8 mouse cellular contexts compared by ENCODE assay signal in genomic region chr8:84856434-84856833, GRCm38 (mm10). TPM values are rescaled to one million over a fixed set of nuclear protein-coding genes. Genes with fewer than 3 reads are reported as not detected.
DNase-seq lines count a peak whose midpoint lies in the region; ATAC-seq and TF ChIP-seq lines count a peak whose summit lies in the region.

No protein-coding gene starts in this region.

- peak overlapping the region; percentile 7; the same call in 1 of the 2 replicates for H3K4me2 ChIP-seq in lung, embryonic 14.5 days
- H3K4me2 ChIP-seq in forebrain, embryonic 13.5 days: peak overlapping the region; percentile 95
- H3K4me2 ChIP-seq in limb, embryonic 15.5 days: no peak overlapping the region
- H3K4me2 ChIP-seq in neural tube, embryonic 15.5 days: peak overlapping the region; percentile 90; the same call in 1 of the 2 replicates

- WGBS in lung, embryonic 14.5 days: 83% methylated on average over 3 of the region's 3 CpGs
- 93% methylated on average over 3 of the region's 3 CpGs for WGBS in forebrain, embryonic 13.5 days
- WGBS in limb, embryonic 15.5 days: 94% methylated on average over 3 of the region's 3 CpGs
- 98% methylated on average over 3 of the region's 3 CpGs for WGBS in neural tube, embryonic 15.5 days

- peaks cover 27% of the 10 kb centered on the region for H3K36me3 ChIP-seq in lung, embryonic 14.5 days (ENCODE audit: insufficient read depth)
- peaks cover 25% of the 10 kb centered on the region for H3K36me3 ChIP-seq in forebrain, embryonic 13.5 days (ENCODE audit: poor library complexity, severe bottlenecking)
- peaks cover 24% of the 10 kb centered on the region for H3K36me3 ChIP-seq in limb, embryonic 15.5 days
- H3K36me3 ChIP-seq in neural tube, embryonic 15.5 days: peaks cover 20% of the 10 kb centered on the region

- TF ChIP-seq CTCF in lung, embryonic 14.5 days (IDR thresholded peaks at IDR 0.05; ENCODE audit: low read depth): no peak

- ATAC-seq in lung, embryonic 14.5 days (ENCODE audit: insufficient read depth): peak; percentile 16; the same call in 1 of the 2 replicates
- peak; percentile 44; the same call in 1 of the 2 replicates for ATAC-seq in forebrain, embryonic 13.5 days
- ATAC-seq in limb, embryonic 15.5 days (ENCODE audit: insufficient number of reproducible peaks, low FRiP score, low TSS enrichment, low read depth): no peak
- ATAC-seq in neural tube, embryonic 15.5 days (ENCODE audit: low FRiP score): peak; percentile 29; the same call in 1 of the 2 replicates

- no peak overlapping the region for H3K27ac ChIP-seq in lung, embryonic 14.5 days (ENCODE audit: low read depth)
- H3K27ac ChIP-seq in forebrain, embryonic 13.5 days: no peak overlapping the region
- H3K27ac ChIP-seq in limb, embryonic 15.5 days: no peak overlapping the region
- H3K27ac ChIP-seq in neural tube, embryonic 15.5 days (replicated peaks): no peak overlapping the region

- H3K9me3 ChIP-seq in lung, embryonic 14.5 days (ENCODE audit: low read depth, low read length): no peaks in the 10 kb centered on the region
- H3K9me3 ChIP-seq in forebrain, embryonic 13.5 days (replicated peaks): no peaks in the 10 kb centered on the region
- H3K9me3 ChIP-seq in limb, embryonic 15.5 days: no peaks in the 10 kb centered on the region
- no peaks in the 10 kb centered on the region for H3K9me3 ChIP-seq in neural tube, embryonic 15.5 days (replicated peaks)

- H3K27me3 ChIP-seq in lung, embryonic 14.5 days (ENCODE audit: insufficient read depth, low read length): no peaks in the 10 kb centered on the region
- no peaks in the 10 kb centered on the region for H3K27me3 ChIP-seq in forebrain, embryonic 13.5 days
- no peaks in the 10 kb centered on the region for H3K27me3 ChIP-seq in limb, embryonic 15.5 days
- no peaks in the 10 kb centered on the region for H3K27me3 ChIP-seq in neural tube, embryonic 15.5 days (replicated peaks)

- H3K4me1 ChIP-seq in lung, embryonic 14.5 days (ENCODE audit: insufficient read depth): 0 out of 2 replicates have a peak, but pooled peaks cover 8% of the 10 kb centered on the region
- peaks cover 15% of the 10 kb centered on the region for H3K4me1 ChIP-seq in forebrain, embryonic 13.5 days
- H3K4me1 ChIP-seq in limb, embryonic 15.5 days: peaks cover 12% of the 10 kb centered on the region
- peaks cover 22% of the 10 kb centered on the region for H3K4me1 ChIP-seq in neural tube, embryonic 15.5 days

- no peak overlapping the region; the same call in 1 of the 2 replicates for H3K4me3 ChIP-seq in lung, embryonic 14.5 days (ENCODE audit: low read depth, low read length)
- peak overlapping the region; percentile 93 for H3K4me3 ChIP-seq in forebrain, embryonic 13.5 days
- H3K4me3 ChIP-seq in limb, embryonic 15.5 days: peak overlapping the region; percentile 90; the same call in 1 of the 2 replicates
- no peak overlapping the region; the same call in 1 of the 2 replicates for H3K4me3 ChIP-seq in neural tube, embryonic 15.5 days (replicated peaks)

- DNase-seq in lung, embryonic 14.5 days: no peak
- DNase-seq in lung, adult 18-20 months: no peak
- DNase-seq in thymus, postnatal 0 days (ENCODE audit: low spot score): no peak
- DNase-seq in left cerebral cortex, adult 11 months (ENCODE audit: low spot score): no peak
- no peak for DNase-seq in spleen, postnatal 10 days (ENCODE audit: low spot score in 2 of 2)

- no peak overlapping the region for H3K9ac ChIP-seq in lung, embryonic 14.5 days
- no peak overlapping the region for H3K9ac ChIP-seq in forebrain, embryonic 13.5 days
- H3K9ac ChIP-seq in limb, embryonic 15.5 days: no peak overlapping the region
- no peak overlapping the region for H3K9ac ChIP-seq in neural tube, embryonic 15.5 days (replicated peaks)

RNA-seq across cellular contexts. Expression of gene Farsa, which starts 0.4 kb away (rescaled TPM):
- 92.9 and 103 TPM in 2 replicates for polyA plus RNA-seq in lung, embryonic 14.5 days (2014; fragmentation: Nextera tagmentation; extraction: Ambion mirVana)
- polyA plus RNA-seq in forebrain, embryonic 13.5 days (2015; fragmentation: Nextera tagmentation; extraction: Ambion mirVana): 123 and 127 TPM in 2 replicates
- polyA plus RNA-seq in limb, embryonic 15.5 days (2015; fragmentation: Nextera tagmentation; extraction: Ambion mirVana): 94.4 and 98.2 TPM in 2 replicates
- polyA plus RNA-seq in neural tube, embryonic 15.5 days (2015; fragmentation: Nextera tagmentation; extraction: Ambion mirVana): 105 and 108 TPM in 2 replicates
- 92.4 and 93.1 TPM in 2 replicates for polyA plus RNA-seq in thymus, postnatal 0 days (2015; fragmentation: Nextera tagmentation; extraction: Ambion mirVana)

RNA-seq across cellular contexts. Expression of gene Calr, which starts 9.7 kb away (rescaled TPM):
- 886 and 920 TPM in 2 replicates for polyA plus RNA-seq in lung, embryonic 14.5 days (2014; fragmentation: Nextera tagmentation; extraction: Ambion mirVana)
- polyA plus RNA-seq in forebrain, embryonic 13.5 days (2015; fragmentation: Nextera tagmentation; extraction: Ambion mirVana): 549 and 569 TPM in 2 replicates
- polyA plus RNA-seq in limb, embryonic 15.5 days (2015; fragmentation: Nextera tagmentation; extraction: Ambion mirVana): 1,060 and 1,089 TPM in 2 replicates
- 730 and 802 TPM in 2 replicates for polyA plus RNA-seq in neural tube, embryonic 15.5 days (2015; fragmentation: Nextera tagmentation; extraction: Ambion mirVana)
- 383 and 479 TPM in 2 replicates for polyA plus RNA-seq in thymus, postnatal 0 days (2015; fragmentation: Nextera tagmentation; extraction: Ambion mirVana)

RNA-seq across cellular contexts. Expression of gene Syce2, which starts 15.5 kb away (rescaled TPM):
- polyA plus RNA-seq in lung, embryonic 14.5 days (2014; fragmentation: Nextera tagmentation; extraction: Ambion mirVana): 79.9 and 94.8 TPM in 2 replicates
- polyA plus RNA-seq in forebrain, embryonic 13.5 days (2015; fragmentation: Nextera tagmentation; extraction: Ambion mirVana): 80.3 and 85.1 TPM in 2 replicates
- polyA plus RNA-seq in limb, embryonic 15.5 days (2015; fragmentation: Nextera tagmentation; extraction: Ambion mirVana): 58.0 and 70.0 TPM in 2 replicates
- polyA plus RNA-seq in neural tube, embryonic 15.5 days (2015; fragmentation: Nextera tagmentation; extraction: Ambion mirVana): 26.4 and 49.7 TPM in 2 replicates
- 104 and 110 TPM in 2 replicates for polyA plus RNA-seq in thymus, postnatal 0 days (2015; fragmentation: Nextera tagmentation; extraction: Ambion mirVana)

RNA-seq across cellular contexts. Expression of gene Rad23a, which starts 16.0 kb away (rescaled TPM):
- polyA plus RNA-seq in lung, embryonic 14.5 days (2014; fragmentation: Nextera tagmentation; extraction: Ambion mirVana): 118 and 123 TPM in 2 replicates
- 93.9 and 114 TPM in 2 replicates for polyA plus RNA-seq in forebrain, embryonic 13.5 days (2015; fragmentation: Nextera tagmentation; extraction: Ambion mirVana)
- 102 and 122 TPM in 2 replicates for polyA plus RNA-seq in limb, embryonic 15.5 days (2015; fragmentation: Nextera tagmentation; extraction: Ambion mirVana)
- 71.3 and 98.0 TPM in 2 replicates for polyA plus RNA-seq in neural tube, embryonic 15.5 days (2015; fragmentation: Nextera tagmentation; extraction: Ambion mirVana)
- polyA plus RNA-seq in thymus, postnatal 0 days (2015; fragmentation: Nextera tagmentation; extraction: Ambion mirVana): 120 and 141 TPM in 2 replicates

RNA-seq across cellular contexts. Expression of gene Gadd45gip1, which starts 25.1 kb away (rescaled TPM):
- polyA plus RNA-seq in lung, embryonic 14.5 days (2014; fragmentation: Nextera tagmentation; extraction: Ambion mirVana): 44.2 and 45.0 TPM in 2 replicates
- 42.6 and 47.0 TPM in 2 replicates for polyA plus RNA-seq in forebrain, embryonic 13.5 days (2015; fragmentation: Nextera tagmentation; extraction: Ambion mirVana)
- 44.7 and 45.6 TPM in 2 replicates for polyA plus RNA-seq in limb, embryonic 15.5 days (2015; fragmentation: Nextera tagmentation; extraction: Ambion mirVana)
- polyA plus RNA-seq in neural tube, embryonic 15.5 days (2015; fragmentation: Nextera tagmentation; extraction: Ambion mirVana): 44.3 and 45.1 TPM in 2 replicates
- polyA plus RNA-seq in thymus, postnatal 0 days (2015; fragmentation: Nextera tagmentation; extraction: Ambion mirVana): 56.4 and 57.4 TPM in 2 replicates

Comparison
In these comparisons a context has a peak if more than half of its experiments do, and no peak if none do; other contexts are left out.
1. H3K4me3 ChIP-seq: peak in forebrain, embryonic 13.5 days (single experiment) and limb, embryonic 15.5 days (single experiment); none in lung, embryonic 14.5 days (single experiment) and neural tube, embryonic 15.5 days (single experiment).